Mouse (Mus musculus) ES-E14 (cell line): ENCODE measurements around the gene Raly.

Experiments used
- CHD2 ChIP-seq: IDR thresholded peaks from 2 replicates; pipeline ENCODE4 v1.6.1; 2014; ENCODE audit warnings: mild to moderate bottlenecking, low read depth, low read length, inconsistent platforms
- HCFC1 ChIP-seq: IDR thresholded peaks from 2 replicates; pipeline ENCODE4 v1.6.1; 2012; ENCODE audit warnings: low read length, inconsistent platforms, borderline replicate concordance; ENCODE audit not compliant: insufficient read depth
- MAFK ChIP-seq: IDR thresholded peaks from 2 replicates; pipeline ENCODE4 v1.6.1; 2014; ENCODE audit warnings: mild to moderate bottlenecking, low read depth, low read length, inconsistent platforms; ENCODE audit not compliant: insufficient read depth
- ZC3H11A ChIP-seq: IDR thresholded peaks from 2 replicates; pipeline ENCODE4 v1.6.1; 2012; ENCODE audit warnings: low read depth, mild to moderate bottlenecking, inconsistent platforms, low read length, borderline replicate concordance

- TF ChIP-seq HCFC1 (no peak), CHD2 (no peak; the same call in 1 of the 2 replicates), MAFK (no peak), ZC3H11A (no peak)
Measured at GRCm38 (mm10) chr2:154869954-154870641, 79.2 kb downstream of the Raly start.
